26 mouse cellular contexts compared by ENCODE assay signal in the genomic region with DNA sequence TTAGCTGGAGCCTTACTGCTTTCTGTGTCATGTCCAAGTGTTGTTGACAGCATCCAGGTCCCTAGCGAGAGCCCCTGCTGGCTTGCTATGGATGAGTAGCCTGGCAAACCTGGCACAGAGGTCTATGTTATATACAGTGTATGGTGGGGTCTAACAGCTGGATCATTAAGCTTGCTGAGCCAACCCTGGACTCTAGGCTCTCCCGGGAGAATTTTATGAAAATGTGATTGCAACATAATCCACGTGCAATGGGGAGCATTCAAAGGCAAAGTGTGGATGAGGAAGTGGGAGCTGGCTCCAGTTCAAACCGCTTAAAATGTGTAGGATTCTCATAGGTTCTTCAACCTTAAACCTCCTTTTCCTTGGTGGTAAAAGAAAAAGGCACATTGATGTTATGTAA.
DNase-seq lines count a peak whose midpoint lies in the region; ATAC-seq lines count a peak whose summit lies in the region.
"Had no signal": no experiment of that assay in that cellular context is flagged by ENCODE, and none has a peak within 500 bp of the region (broad histone marks: within the 10 kb centered on the region; RNA-seq: fewer than 3 reads in every experiment).

No protein-coding gene starts in this region.

- H3K4me3 ChIP-seq in lung, embryonic 16.5 days (ENCODE audit: low read length) = no peak overlapping the region
- no peak overlapping the region for H3K4me3 ChIP-seq in neural tube, embryonic 14.5 days (ENCODE audit: low read depth, low read length)
- H3K4me3 ChIP-seq: heart, embryonic 10.5 days; heart, embryonic 15.5 days; kidney, embryonic 15.5 days; layer of hippocampus, adult 2 months; liver, embryonic 15.5 days; midbrain, embryonic 12.5 days had no signal

- WGBS in lung, embryonic 16.5 days = 41% methylated on average over 4 of the region's 4 CpGs
- WGBS in neural tube, embryonic 14.5 days = 67% methylated on average over 4 of the region's 4 CpGs

- H3K9ac ChIP-seq in lung, embryonic 16.5 days (ENCODE audit: low read length) = no peak overlapping the region
- no peak overlapping the region for H3K9ac ChIP-seq in neural tube, embryonic 14.5 days (replicated peaks; ENCODE audit: low read depth, low read length)
- H3K9ac ChIP-seq: heart, embryonic 15.5 days; kidney, embryonic 15.5 days; liver, embryonic 15.5 days; midbrain, embryonic 12.5 days had no signal

- H3K4me2 ChIP-seq in lung, embryonic 16.5 days (ENCODE audit: low read depth, low read length) = no peak overlapping the region
- H3K4me2 ChIP-seq in neural tube, embryonic 14.5 days (ENCODE audit: low read depth, low read length) = no peak overlapping the region
- H3K4me2 ChIP-seq: heart, embryonic 15.5 days; kidney, embryonic 15.5 days; liver, embryonic 15.5 days; midbrain, embryonic 12.5 days had no signal

- no peak overlapping the region for H3K27ac ChIP-seq in lung, embryonic 16.5 days (ENCODE audit: low read length)
- no peak overlapping the region for H3K27ac ChIP-seq in neural tube, embryonic 14.5 days (ENCODE audit: low read depth, low read length)
- H3K27ac ChIP-seq: heart, embryonic 10.5 days; heart, embryonic 15.5 days; kidney, embryonic 15.5 days; layer of hippocampus, adult 2 months; liver, embryonic 15.5 days; midbrain, embryonic 12.5 days had no signal

- no peaks in the 10 kb centered on the region for H3K27me3 ChIP-seq in lung, embryonic 16.5 days (ENCODE audit: control insufficient read depth, insufficient read depth, low read depth, low read length)
- H3K27me3 ChIP-seq in neural tube, embryonic 14.5 days (ENCODE audit: control insufficient read depth, insufficient read depth, low read length) = no peaks in the 10 kb centered on the region
- H3K27me3 ChIP-seq: heart, embryonic 15.5 days; kidney, embryonic 15.5 days; liver, embryonic 15.5 days; midbrain, embryonic 12.5 days had no signal

- no peaks in the 10 kb centered on the region for H3K36me3 ChIP-seq in lung, embryonic 16.5 days (ENCODE audit: control insufficient read depth, insufficient read depth, low read length)
- H3K36me3 ChIP-seq in neural tube, embryonic 14.5 days (ENCODE audit: control insufficient read depth, insufficient read depth, low read length) = no peaks in the 10 kb centered on the region
- H3K36me3 ChIP-seq: heart, embryonic 10.5 days; heart, embryonic 15.5 days; kidney, embryonic 15.5 days; liver, embryonic 15.5 days; midbrain, embryonic 12.5 days had no signal

- H3K4me1 ChIP-seq in lung, embryonic 16.5 days (replicated peaks; ENCODE audit: control insufficient read depth, insufficient read depth, low read length) = 0 out of 2 replicates have a peak, but pooled peaks cover 2% of the 10 kb centered on the region
- H3K4me1 ChIP-seq in neural tube, embryonic 14.5 days (ENCODE audit: control insufficient read depth, insufficient read depth, low read length) = no peaks in the 10 kb centered on the region
- H3K4me1 ChIP-seq: kidney, embryonic 15.5 days; liver, embryonic 15.5 days; midbrain, embryonic 12.5 days had no signal

- peak; percentile 74; the same call in 1 of the 2 replicates for ATAC-seq in lung, embryonic 16.5 days (ENCODE audit: low read depth)
- peak; percentile 34; the same call in 1 of the 2 replicates for ATAC-seq in neural tube, embryonic 14.5 days (ENCODE audit: low read depth)
- no peak for ATAC-seq in erythroblast, adult 5-6 weeks (replicated peaks; ENCODE audit: low FRiP score, poor library complexity, severe bottlenecking)
- ATAC-seq: forebrain, embryonic 14.5 days; hindbrain, embryonic 16.5 days had no signal

- peak; percentile 6 for DNase-seq in adrenal gland, postnatal 10 days
- DNase-seq in adrenal gland, adult (ENCODE audit: inconsistent age in 2 of 2, low spot score in 1 of 2) = no peak
- no peak for DNase-seq in lung, postnatal 10 days
- no peak for DNase-seq in neural tube, embryonic 10.5 days (ENCODE audit: extremely low spot score, low spot score)
- DNase-seq in spleen, postnatal 10 days (ENCODE audit: low spot score in 2 of 2) = no peak
- DNase-seq: adrenal gland, postnatal 36 days; cerebellum, adult 18-20 months; gastrocnemius, postnatal 14 days; heart, adult 11 months; kidney, adult 18-20 months; kidney, postnatal 25 days; layer of hippocampus, postnatal 36 days; right cerebral cortex, postnatal 4 days; thymus, adult 2 months; thymus, postnatal 36 days had no signal

- no peaks in the 10 kb centered on the region for H3K9me3 ChIP-seq in lung, embryonic 16.5 days (ENCODE audit: control insufficient read depth, low read length)
- no peaks in the 10 kb centered on the region for H3K9me3 ChIP-seq in neural tube, embryonic 14.5 days (ENCODE audit: control insufficient read depth, low read length)
- H3K9me3 ChIP-seq: heart, embryonic 10.5 days; heart, embryonic 15.5 days; kidney, embryonic 15.5 days; liver, embryonic 15.5 days; midbrain, embryonic 12.5 days had no signal
